Mouse (Mus musculus): ENCODE data around the gene AC109138.7.

Gene AC109138.7

GRCm38 (mm10) chr19:4214071-4214770 is at the start of gene AC109138.7, which contains the start of gene Clcf1:
AC109138.7 (plus strand) TSS chr19:4214357.
Clcf1 (plus strand) TSS chr19:4214238.
- in situ Hi-C loops (cut with MboI; ENCODE audit: low sequenced_read_pairs), result no loop called here

- in situ Hi-C loops (cut with MboI; ENCODE audit: low sequenced_read_pairs), result no loop called here
Measured at GRCm38 (mm10) chr19:4164721-4165120, 49.4 kb upstream of the AC109138.7 start.

GRCm38 (mm10) chr19:4166678-4167476 is 47.3 kb upstream of the AC109138.7 start:
- in situ Hi-C loops (cut with MboI; ENCODE audit: low sequenced_read_pairs), result no loop called here

GRCm38 (mm10) chr19:4169378-4169784 is 44.8 kb upstream of the AC109138.7 start:
- in situ Hi-C loops (cut with MboI; ENCODE audit: low sequenced_read_pairs), result no loop called here

- in situ Hi-C loops (cut with MboI; ENCODE audit: low sequenced_read_pairs), result no loop called here
Measured at GRCm38 (mm10) chr19:4169810-4170209, 44.3 kb upstream of the AC109138.7 start.

- in situ Hi-C loops (cut with MboI; ENCODE audit: low sequenced_read_pairs), result no loop called here
Measured at GRCm38 (mm10) chr19:4170723-4171392, 43.3 kb upstream of the AC109138.7 start.

GRCm38 (mm10) chr19:4171393-4172290 is 42.5 kb upstream of the AC109138.7 start:
- in situ Hi-C loops (cut with MboI; ENCODE audit: low sequenced_read_pairs), result no loop called here

- in situ Hi-C loops (cut with MboI; ENCODE audit: low sequenced_read_pairs), result no loop called here
Measured at GRCm38 (mm10) chr19:4172925-4173324, 41.2 kb upstream of the AC109138.7 start.

GRCm38 (mm10) chr19:4175368-4175947 is 38.7 kb upstream of the AC109138.7 start, which contains the start of gene Carns1:
Carns1 (minus strand) TSS chr19:4175479.
- in situ Hi-C loops (cut with MboI; ENCODE audit: low sequenced_read_pairs), result no loop called here

- in situ Hi-C loops (cut with MboI; ENCODE audit: low sequenced_read_pairs), result no loop called here
Measured at GRCm38 (mm10) chr19:4180411-4180810, 33.7 kb upstream of the AC109138.7 start.

- in situ Hi-C loops (cut with MboI; ENCODE audit: low sequenced_read_pairs), result no loop called here
Measured at GRCm38 (mm10) chr19:4181892-4182291, 32.3 kb upstream of the AC109138.7 start.

- in situ Hi-C loops (cut with MboI; ENCODE audit: low sequenced_read_pairs), result no loop called here
Measured at GRCm38 (mm10) chr19:4183689-4184088, 30.5 kb upstream of the AC109138.7 start.

- in situ Hi-C loops (cut with MboI; ENCODE audit: low sequenced_read_pairs), result no loop called here
Measured at GRCm38 (mm10) chr19:4184976-4185975, 28.9 kb upstream of the AC109138.7 start.

GRCm38 (mm10) chr19:4187303-4187702 is 26.9 kb upstream of the AC109138.7 start:
- in situ Hi-C loops (cut with MboI; ENCODE audit: low sequenced_read_pairs), result no loop called here

GRCm38 (mm10) chr19:4189051-4189620 is 25.0 kb upstream of the AC109138.7 start:
- in situ Hi-C loops (cut with MboI; ENCODE audit: low sequenced_read_pairs), result no loop called here

- in situ Hi-C loops (cut with MboI; ENCODE audit: low sequenced_read_pairs), result no loop called here
Measured at GRCm38 (mm10) chr19:4190831-4191334, 23.3 kb upstream of the AC109138.7 start, which contains the start of gene Tbc1d10c. Tbc1d10c (minus strand) TSS chr19:4191284.

- in situ Hi-C loops (cut with MboI; ENCODE audit: low sequenced_read_pairs), result no loop called here
Measured at GRCm38 (mm10) chr19:4191528-4192250, 22.5 kb upstream of the AC109138.7 start, which contains the start of gene Ppp1ca. Ppp1ca (plus strand) TSS chr19:4192065.
